Mouse (Mus musculus) layer of hippocampus, postnatal 14 days (tissue): ENCODE results near the gene Olfr695. TPM values are rescaled to one million over a fixed set of nuclear protein-coding genes. Genes with fewer than 3 reads are reported as not detected.
"Not testable (repeated sequence)": the region's sequence is repeated elsewhere in the genome, so short reads cannot be mapped to it uniquely, and the experiment has no call there.

ENCODE experiments used
- DNase-seq, 2 experiments: peaks; one replicate each; pipeline ENCODE4 v3.0.0; 2021 to 2022; ENCODE audit warnings: low spot score in 2 of 2, mixed read lengths in 1 of 2
- long read RNA-seq, 2 experiments: library from polyadenylated mRNA; stranded (forward); transcript quantifications; one replicate each; pipeline ENCODE4 v2.0.0; 2021
- total RNA-seq, 2 experiments: library from RNA; stranded (reverse); gene quantifications; 2 replicates each; pipeline ENCODE4 v1.2.3; 2021

Olfr695 gene
- not detected for total RNA-seq
- long read RNA-seq, experiment 1, result 0 reads
- long read RNA-seq, experiment 2, result 0 reads

- DNase-seq, result no peak
Observed at GRCm38 (mm10) chr7:106716296-106716695, at the start of gene Olfr695. Olfr695 (minus strand) TSS chr7:106716396.

- DNase-seq, result not testable (repeated sequence)
Observed at GRCm38 (mm10) chr7:106761008-106761407, 44.8 kb upstream of the Olfr695 start.

- DNase-seq, result no peak
Observed at GRCm38 (mm10) chr7:106758800-106759199, 42.6 kb upstream of the Olfr695 start.

- no peak for DNase-seq
Observed at GRCm38 (mm10) chr7:106755297-106755696, 39.1 kb upstream of the Olfr695 start, which contains the start of gene Olfr698. Olfr698 (minus strand) TSS chr7:106755397.

GRCm38 (mm10) chr7:106745811-106746210, 29.6 kb upstream of the Olfr695 start:
- no peak for DNase-seq

GRCm38 (mm10) chr7:106742343-106742742, 26.1 kb upstream of the Olfr695 start, which contains the start of gene Olfr697:
Olfr697 (minus strand) TSS chr7:106742443.
- no peak for DNase-seq

- DNase-seq, result no peak
Observed at GRCm38 (mm10) chr7:106737028-106737427, 20.8 kb upstream of the Olfr695 start.

GRCm38 (mm10) chr7:106733717-106734116, 17.5 kb upstream of the Olfr695 start:
- DNase-seq, result no peak

- DNase-seq, result not testable (repeated sequence)
Observed at GRCm38 (mm10) chr7:106725654-106726053, 9.5 kb upstream of the Olfr695 start.

GRCm38 (mm10) chr7:106711463-106711862, 4.7 kb downstream of the Olfr695 start:
- DNase-seq, result no peak

GRCm38 (mm10) chr7:106707705-106708104, 8.5 kb downstream of the Olfr695 start:
- DNase-seq, result not testable (repeated sequence)

GRCm38 (mm10) chr7:106696891-106697290, 19.3 kb downstream of the Olfr695 start:
- DNase-seq, result no peak

- no peak for DNase-seq
Observed at GRCm38 (mm10) chr7:106692976-106693375, 23.2 kb downstream of the Olfr695 start.

GRCm38 (mm10) chr7:106691714-106692113, 24.5 kb downstream of the Olfr695 start, which contains the start of gene Olfr694:
Olfr694 (minus strand) TSS chr7:106691814.
- no peak for DNase-seq

GRCm38 (mm10) chr7:106685382-106685781, 30.8 kb downstream of the Olfr695 start:
- no peak for DNase-seq

GRCm38 (mm10) chr7:106680484-106680883, 35.7 kb downstream of the Olfr695 start, which contains the start of gene Olfr693:
Olfr693 (minus strand) TSS chr7:106680584.
- DNase-seq, result no peak

Other genes starting within 250 kb of the Olfr695 start
- gene Olfr693, start 35.8 kb downstream of the Olfr695 start, total RNA-seq, result not detected
- gene Olfr694, start 24.6 kb downstream of the Olfr695 start, total RNA-seq, result not detected
- not detected for gene Olfr697, start 26.0 kb upstream of the Olfr695 start, total RNA-seq
- not detected for gene Olfr698, start 39.0 kb upstream of the Olfr695 start, total RNA-seq
- gene Olfr699, start 76.8 kb upstream of the Olfr695 start, total RNA-seq, result not detected
- gene Olfr700, start 92.4 kb upstream of the Olfr695 start, total RNA-seq, result not detected
- not detected for gene Olfr701, start 97.7 kb upstream of the Olfr695 start, total RNA-seq
- gene Olfr702, start 117.5 kb upstream of the Olfr695 start, total RNA-seq, result not detected
- not detected for gene Olfr703, start 127.0 kb upstream of the Olfr695 start, total RNA-seq
- gene Olfr704, start 146.8 kb upstream of the Olfr695 start, total RNA-seq, result not detected
- gene Olfr705, start 160.5 kb upstream of the Olfr695 start, total RNA-seq, result not detected
- gene Olfr706, start 171.8 kb upstream of the Olfr695 start, total RNA-seq, result not detected
- gene Olfr707, start 184.8 kb upstream of the Olfr695 start, total RNA-seq, result not detected
- not detected for gene Olfr1532-ps1, start 191.6 kb upstream of the Olfr695 start, total RNA-seq
- gene Olfr709-ps1, start 215.8 kb upstream of the Olfr695 start, total RNA-seq, result not detected
- gene Olfr710, start 231.9 kb upstream of the Olfr695 start, total RNA-seq, result not detected
- gene Olfr6, start 247.5 kb upstream of the Olfr695 start, total RNA-seq, result under 1 TPM in 1 of 2 experiments, not detected in 1; 0.05 TPM